Mouse (Mus musculus): Measurements from ENCODE around the gene Met.

Met gene

GRCm38 (mm10) chr6:17548786-17549185, 85.2 kb downstream of the Met start:
- DNase-seq (ENCODE audit: low read depth, low spot score), result no peak

DNA sequence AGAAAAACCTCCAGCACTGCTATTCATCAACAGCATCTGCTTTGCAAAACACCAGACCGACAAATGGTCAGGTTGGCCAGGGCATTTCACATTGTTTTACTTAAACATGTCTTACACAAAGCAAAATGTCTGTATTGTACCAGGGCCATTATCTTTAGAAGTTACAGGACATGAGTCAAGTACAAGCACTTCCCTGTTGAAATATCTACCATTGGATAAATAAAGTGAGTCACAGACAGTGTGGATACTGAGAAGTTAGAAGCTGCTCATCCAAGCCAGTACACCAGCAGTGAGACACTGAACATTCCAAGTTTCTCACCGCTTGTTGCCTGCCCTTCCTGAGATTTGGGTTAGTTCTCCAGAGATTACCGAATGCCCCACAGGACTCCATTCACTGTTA, 86.0 kb downstream of the Met start:
- no peak for DNase-seq (ENCODE audit: low read depth, low spot score)

DNA sequence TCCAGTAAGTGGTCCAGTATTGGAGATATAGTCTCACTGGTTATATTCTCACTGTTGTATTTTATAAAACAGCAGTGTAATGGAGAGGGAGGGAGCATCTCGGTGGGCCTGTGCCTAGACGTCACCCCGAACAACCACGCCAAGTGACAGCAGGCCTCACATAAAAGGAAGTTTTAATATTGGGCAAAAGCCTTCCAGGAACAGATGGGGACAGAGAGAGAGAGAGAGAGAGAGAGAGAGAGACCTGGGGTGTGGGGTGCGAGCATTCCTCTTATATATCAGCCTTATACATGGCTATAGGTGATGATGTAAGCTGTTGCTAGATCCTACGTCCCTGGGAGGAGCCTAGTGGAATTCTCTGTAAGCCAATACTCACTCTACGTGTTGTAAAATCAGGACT, 90.7 kb downstream of the Met start:
- no peak for DNase-seq (ENCODE audit: low read depth, low spot score)

- no peak for DNase-seq (ENCODE audit: low read depth, low spot score)
Observed at GRCm38 (mm10) chr6:17554757-17555156, 91.2 kb downstream of the Met start.

DNA sequence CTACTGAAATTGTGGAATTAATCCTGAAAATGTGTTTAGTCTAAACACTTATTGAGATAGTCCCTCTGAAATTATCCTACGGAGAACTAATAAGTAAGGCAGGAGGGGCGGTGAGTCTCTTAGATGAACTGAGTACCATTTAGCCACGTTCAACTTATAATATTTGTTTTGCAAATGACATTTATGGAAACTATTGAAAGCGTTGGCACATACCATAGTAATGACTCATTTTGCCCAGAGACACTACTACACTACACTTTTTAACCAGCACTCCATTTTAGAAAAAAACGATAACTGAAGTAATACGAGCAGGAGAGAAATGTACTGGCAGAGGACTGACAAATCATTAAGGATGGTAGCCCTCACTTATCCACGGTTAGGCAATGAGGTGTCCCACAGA, 92.1 kb downstream of the Met start:
- DNase-seq (ENCODE audit: low read depth, low spot score), result no peak

DNA sequence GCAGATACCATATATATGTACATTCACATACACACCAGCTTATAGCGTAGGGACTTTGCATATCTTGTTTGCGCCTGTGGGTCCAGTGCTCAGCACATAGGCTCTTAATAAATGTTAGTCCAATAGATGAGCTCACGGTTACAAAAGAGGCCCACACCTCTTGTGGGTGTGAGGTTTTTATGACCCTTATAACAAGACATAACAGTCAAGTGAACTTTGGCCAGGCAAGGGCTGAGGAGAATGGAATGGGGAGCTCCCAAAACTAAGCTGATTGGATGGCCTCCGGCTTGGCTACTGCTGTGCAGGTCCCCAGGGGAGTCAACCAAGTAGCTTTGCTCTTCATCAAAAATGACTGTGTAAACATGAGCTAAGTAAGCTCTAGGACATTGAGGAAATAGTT, 96.1 kb downstream of the Met start:
- DNase-seq (ENCODE audit: low read depth, low spot score), result no peak

GRCm38 (mm10) chr6:17561347-17561746, 97.7 kb downstream of the Met start:
- DNase-seq (ENCODE audit: low read depth, low spot score), result no peak

DNA sequence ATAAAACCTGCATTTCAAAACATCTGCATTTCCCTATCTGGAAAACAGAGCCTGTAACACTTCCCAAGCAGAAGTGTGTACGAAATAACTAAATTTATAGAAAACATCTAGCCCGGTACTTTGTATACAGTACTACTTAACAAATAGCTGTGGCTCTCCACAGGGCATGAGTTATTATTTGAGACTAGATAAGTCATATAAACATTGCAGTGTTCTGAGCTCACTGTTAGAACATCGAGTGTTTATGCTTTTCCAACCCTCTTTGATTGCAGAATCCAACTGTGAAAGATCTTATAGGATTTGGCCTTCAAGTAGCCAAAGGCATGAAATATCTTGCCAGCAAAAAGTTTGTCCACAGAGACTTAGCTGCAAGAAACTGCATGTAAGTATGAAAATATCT, 98.3 kb downstream of the Met start:
- no peak for DNase-seq (ENCODE audit: low read depth, low spot score)

DNA sequence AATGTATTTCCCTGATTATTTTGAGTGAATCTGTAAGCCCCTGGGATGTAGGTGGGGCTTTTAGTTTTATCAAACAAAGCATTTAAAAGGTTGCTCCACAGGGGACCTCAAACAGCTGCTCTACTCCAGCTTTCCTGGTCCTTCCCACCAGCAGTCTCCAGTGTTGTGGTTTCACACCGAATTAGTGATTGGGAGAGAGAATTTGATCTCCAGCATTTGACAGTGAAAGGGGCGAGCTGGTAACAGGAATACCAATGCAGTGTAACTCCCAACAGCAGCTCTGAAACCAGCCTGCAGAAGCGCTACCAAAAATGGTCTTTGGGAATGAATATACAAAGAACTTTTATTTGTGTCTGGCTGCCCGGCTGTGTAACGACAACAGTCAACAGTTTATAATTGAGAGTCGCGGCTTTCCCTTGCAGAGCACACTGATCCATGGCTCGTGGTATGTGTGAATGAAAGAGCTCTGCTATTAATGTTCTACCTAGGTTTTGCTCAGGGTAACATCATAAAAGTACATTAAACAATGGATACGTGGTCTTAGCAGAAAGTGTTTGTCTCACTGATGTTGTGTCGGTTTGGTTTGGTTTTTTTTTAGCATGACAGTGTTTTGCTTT, 99.0 kb downstream of the Met start:
- DNase-seq (ENCODE audit: low read depth, low spot score), result no peak

DNA sequence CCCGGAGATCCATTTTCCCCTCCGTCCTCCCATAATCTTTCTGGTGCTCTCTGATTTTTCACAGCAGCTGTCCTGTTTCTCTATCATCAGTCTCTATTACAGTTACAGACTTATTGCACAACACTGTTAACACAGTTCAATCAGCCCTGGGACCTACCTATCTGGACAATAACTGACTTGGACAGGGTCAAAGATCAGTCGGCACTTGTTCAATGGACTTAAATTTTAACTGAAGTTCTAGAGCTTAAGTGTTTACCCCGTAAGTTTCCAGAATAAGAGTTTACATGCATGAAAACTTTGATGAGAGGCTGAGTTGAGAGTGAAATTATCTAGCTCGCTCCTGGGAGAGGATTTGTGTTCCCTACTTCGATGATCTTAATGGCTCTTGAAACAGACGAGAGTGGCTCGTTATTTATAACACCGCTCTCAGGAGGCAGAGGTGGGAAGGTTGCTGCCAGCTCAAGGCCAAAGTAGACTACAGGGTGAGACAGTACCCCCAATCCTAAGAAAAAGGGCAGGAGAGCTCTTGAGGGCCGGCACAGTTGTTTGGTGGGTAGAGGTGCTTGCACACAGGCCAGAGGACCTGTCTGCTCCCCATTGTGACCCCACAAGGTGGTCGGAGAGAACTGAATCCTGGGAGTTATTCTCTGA, 105.2 kb downstream of the Met start:
- DNase-seq (ENCODE audit: low read depth, low spot score), result no peak

- no peak for DNase-seq (ENCODE audit: low read depth, low spot score)
Observed at GRCm38 (mm10) chr6:17573227-17573626, 109.6 kb downstream of the Met start.

GRCm38 (mm10) chr6:17573732-17574131, 110.1 kb downstream of the Met start:
- no peak for DNase-seq (ENCODE audit: low read depth, low spot score)

- DNase-seq (ENCODE audit: low read depth, low spot score), result no peak
Observed at GRCm38 (mm10) chr6:17578092-17578760, 114.6 kb downstream of the Met start.

- DNase-seq (ENCODE audit: low read depth, low spot score), result no peak
Observed at GRCm38 (mm10) chr6:17580349-17580748, 116.7 kb downstream of the Met start.

DNA sequence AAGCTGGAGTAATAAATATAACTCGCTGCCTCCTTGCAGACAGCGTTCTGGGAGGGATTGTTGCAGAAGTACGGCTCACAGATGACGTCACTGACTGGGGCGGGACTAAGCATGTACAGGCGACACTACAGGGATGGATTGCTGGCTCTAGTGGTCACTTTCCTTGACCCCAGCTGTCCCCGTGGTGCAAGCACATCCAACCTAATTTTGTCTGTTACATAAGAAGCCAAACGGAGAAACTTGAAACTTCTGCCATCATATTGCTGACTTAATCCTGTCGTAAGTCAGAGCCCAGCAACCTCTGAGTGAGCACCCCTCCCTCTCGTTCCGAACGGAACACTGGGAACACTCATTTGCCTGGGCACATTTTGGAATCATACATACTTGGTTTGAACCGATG, 120.4 kb downstream of the Met start:
- DNase-seq (ENCODE audit: low read depth, low spot score), result peak; percentile 81

- peak; percentile 84 for DNase-seq (ENCODE audit: low read depth, low spot score)
Observed at GRCm38 (mm10) chr6:17589049-17589952, 125.7 kb downstream of the Met start.

GRCm38 (mm10) chr6:17589953-17590627, 126.5 kb downstream of the Met start:
- no peak for DNase-seq (ENCODE audit: low read depth, low spot score)

DNA sequence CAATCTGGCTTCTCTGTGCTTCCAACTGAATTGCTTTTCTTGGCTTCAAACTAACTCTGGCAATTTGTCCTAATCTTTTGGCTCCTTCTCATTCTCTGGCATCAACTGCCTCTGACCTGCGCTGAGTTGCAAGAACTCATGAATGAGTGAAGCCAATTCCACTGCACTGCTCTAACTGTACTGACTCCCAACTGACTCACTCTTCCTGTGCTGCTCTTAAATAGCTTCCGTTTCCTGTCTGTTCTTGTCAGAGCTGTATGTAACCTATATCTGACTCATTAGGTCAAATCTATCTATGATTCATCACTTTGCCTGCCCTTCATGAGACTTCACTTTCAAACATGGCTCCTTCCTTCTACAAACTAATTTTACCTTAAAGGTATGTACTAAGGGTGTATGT, 130.4 kb downstream of the Met start:
- DNase-seq (ENCODE audit: low read depth, low spot score), result no peak

GRCm38 (mm10) chr6:17595712-17596462, 132.3 kb downstream of the Met start:
- no peak for DNase-seq (ENCODE audit: low read depth, low spot score)

GRCm38 (mm10) chr6:17599373-17599772, 135.8 kb downstream of the Met start:
- no peak for DNase-seq (ENCODE audit: low read depth, low spot score)

DNA sequence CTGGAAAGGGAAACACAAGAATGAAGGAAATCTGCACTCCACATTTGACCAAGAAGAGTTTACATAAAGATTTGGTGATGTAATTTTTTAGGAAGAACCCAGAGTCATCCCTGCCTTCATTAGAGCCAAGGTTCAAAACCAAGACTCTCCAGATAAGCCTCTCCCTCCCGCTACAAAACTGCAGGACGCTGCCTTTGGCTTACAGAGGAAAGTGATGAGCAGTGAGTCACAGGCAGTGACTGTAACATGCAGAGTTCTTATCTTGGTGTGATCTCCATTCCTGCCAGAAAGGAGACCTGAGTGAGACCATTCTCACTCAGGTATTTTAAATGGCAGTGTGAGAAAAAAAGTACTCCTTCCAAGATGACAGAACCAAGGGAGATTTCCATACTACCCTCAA, 137.9 kb downstream of the Met start:
- DNase-seq (ENCODE audit: low read depth, low spot score), result no peak

Measured in brain, adult 2 months (tissue).